Mouse (Mus musculus): ENCODE data around the gene Gm10961. TPM values are rescaled to one million over a fixed set of nuclear protein-coding genes. Genes with fewer than 3 reads are reported as not detected.
"Not testable (repeated sequence)": the region's sequence is repeated elsewhere in the genome, so short reads cannot be mapped to it uniquely, and the experiment has no call there.

Gm10961 gene
- total RNA-seq, 2 experiments from 2014 or later: not detected

DNA sequence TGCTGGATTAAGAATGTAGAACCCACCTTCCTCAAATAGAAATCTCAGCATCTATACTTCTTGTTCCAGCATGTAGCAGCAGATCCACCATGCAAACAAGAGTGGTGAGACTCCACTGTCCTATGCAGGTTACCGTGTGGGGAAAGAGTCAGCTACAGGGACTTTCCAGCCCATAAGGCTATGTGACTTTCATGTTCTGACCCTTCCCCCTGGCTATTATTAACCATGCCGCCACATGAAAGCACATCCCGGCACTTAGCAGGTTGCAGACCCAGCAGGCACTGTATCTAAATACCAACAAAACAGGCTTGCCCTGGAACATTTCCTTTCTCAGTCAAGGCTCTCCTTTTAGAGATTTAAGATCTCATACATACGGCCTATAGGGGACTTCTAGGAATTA, 19.7 kb upstream of the Gm10961 start:
- intact Hi-C loops (cut with DNase I): no loop called here
- no peak for DNase-seq

GRCm38 (mm10) chr3:107612902-107613525, 18.1 kb upstream of the Gm10961 start:
- peak; percentile 62 to 77 for DNase-seq
- intact Hi-C loops (cut with DNase I): loop anchor here (2.0 kb wide), 1 partner anchor 54 kb away; no protein-coding TSS in a partner anchor

GRCm38 (mm10) chr3:107617800-107618199, 13.3 kb upstream of the Gm10961 start:
- intact Hi-C loops (cut with DNase I): no loop called here
- DNase-seq: no peak

GRCm38 (mm10) chr3:107619911-107620310, 11.2 kb upstream of the Gm10961 start:
- no peak for DNase-seq

DNA sequence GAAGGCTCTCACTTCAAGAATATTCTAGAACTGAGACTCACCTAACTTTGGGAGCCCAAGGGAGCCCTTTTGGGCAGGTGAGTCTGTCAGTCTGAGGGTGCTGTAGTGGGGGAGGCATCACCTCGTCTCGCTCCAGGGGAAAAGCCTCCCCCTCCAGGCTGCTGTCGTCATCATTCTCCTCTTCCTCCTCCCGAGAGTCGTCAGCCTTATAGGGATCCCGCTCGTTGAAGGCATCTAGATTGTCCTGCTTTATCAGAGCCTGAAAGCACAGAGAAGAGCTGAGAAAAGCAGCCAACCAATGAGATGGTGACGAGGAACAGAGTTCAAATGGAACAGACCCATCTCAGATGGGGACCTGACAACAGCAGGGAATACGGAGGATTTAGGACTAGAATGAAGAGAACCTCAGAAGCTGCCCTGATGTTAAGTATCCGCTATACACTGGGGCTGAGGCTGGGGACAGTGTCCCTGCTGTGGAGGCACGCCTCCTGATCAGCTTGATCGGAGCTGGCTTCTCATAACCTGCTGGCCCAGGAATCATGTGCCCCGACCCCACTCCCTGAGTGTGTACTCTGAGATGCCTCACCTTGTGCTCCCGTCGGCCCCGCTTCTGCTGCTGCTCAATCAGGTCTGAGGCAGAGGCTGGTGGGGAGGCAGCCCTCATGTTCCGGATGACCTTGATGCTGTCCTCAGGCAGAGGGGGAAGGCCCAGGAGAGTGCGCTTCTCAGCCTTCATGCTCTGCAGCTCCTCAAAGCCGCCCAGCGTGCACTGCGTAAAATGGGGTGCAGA, 9.6 kb upstream of the Gm10961 start:
- intact Hi-C loops (cut with DNase I): no loop called here
- no peak for DNase-seq

More at GRCm38 (mm10) chr3:107619911-107620310, 11.2 kb upstream of the Gm10961 start:
- intact Hi-C loops (cut with DNase I): no loop called here

GRCm38 (mm10) chr3:107622537-107622936, 8.6 kb upstream of the Gm10961 start:
- intact Hi-C loops (cut with DNase I): no loop called here
- no peak for DNase-seq

DNA sequence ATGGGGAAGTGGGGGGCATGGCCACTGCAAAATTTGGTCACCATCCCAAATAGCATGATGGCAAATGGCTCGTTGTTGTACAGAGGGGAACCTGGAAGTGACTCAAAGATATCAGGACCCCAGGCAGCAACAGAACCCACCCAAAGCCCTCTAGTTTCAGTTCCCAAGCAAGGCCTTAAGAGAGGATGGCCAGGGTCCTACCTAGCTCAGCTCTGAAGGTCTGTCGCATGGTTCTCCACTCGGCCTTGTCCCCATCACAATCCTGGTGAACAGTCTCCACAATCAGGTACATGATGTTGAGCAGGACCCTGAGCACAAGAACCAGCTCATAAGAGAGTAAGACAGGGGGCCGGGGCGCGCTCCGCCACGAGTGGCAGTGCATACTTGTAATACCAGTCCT, 6.7 kb upstream of the Gm10961 start:
- intact Hi-C loops (cut with DNase I): no loop called here

DNA sequence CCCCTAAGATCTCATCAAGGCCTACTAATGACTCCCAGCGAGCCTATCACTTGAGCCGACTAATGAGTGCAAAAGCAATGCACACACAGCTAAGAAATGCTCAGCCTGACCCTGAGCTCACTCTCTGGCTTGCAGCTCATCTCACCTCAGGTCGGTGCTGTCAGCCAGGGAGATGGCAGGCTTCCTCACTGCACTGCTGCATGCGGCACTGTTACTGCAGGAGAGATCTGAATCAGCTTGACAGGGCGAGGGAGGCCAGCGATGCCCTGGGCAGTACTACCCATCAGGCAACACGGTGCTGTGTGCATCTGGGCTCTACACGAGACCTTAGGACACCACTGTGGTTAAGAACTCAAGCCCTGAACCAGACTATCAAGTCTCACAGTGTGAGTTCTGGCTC, 5.6 kb upstream of the Gm10961 start:
- intact Hi-C loops (cut with DNase I): no loop called here

More for the DNA sequence above, 6.7 kb upstream of the Gm10961 start:
- DNase-seq: no peak

GRCm38 (mm10) chr3:107626751-107627150, 4.4 kb upstream of the Gm10961 start:
- intact Hi-C loops (cut with DNase I): no loop called here
- no peak for DNase-seq

More for the DNA sequence above, 5.6 kb upstream of the Gm10961 start:
- DNase-seq: no peak

DNA sequence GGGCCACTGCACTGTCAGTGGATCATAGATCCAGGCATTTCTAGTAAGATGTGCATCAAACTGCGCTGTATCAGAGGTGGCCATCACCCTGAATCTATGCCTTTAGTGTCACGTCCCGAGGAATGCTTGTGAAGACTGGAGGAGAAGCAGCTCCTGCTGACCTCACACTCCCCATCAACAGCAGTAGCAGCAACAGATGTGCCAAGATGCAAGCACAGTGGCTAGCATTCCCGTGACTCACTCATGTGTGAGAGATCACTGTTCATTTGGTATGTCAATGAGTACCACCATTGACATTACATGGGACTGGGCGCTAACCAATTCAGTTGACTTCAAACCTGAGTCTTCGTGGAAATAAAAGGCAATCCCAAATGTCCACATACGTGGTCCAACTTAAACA, 3.5 kb upstream of the Gm10961 start:
- no peak for DNase-seq
- intact Hi-C loops (cut with DNase I): no loop called here

DNA sequence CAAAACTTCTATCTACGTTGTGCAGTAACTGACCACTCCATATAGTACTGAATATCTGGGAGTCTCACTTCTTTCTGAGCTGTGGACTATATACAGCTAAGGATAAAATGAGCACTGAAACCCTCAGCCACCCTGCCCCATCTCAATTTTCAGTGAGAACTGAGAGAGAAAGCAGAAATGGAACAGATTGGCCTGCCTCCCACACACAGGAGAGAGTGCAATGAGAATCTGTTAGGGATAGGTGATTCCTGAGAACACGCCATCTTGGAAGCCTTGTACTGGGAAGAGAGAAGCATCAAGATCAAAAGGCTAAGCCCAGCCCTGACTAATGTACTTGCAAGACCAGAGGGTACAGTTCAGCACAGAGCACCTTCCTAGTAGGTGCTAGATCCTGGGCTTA, 2.6 kb upstream of the Gm10961 start:
- DNase-seq: no peak
- intact Hi-C loops (cut with DNase I): no loop called here

DNA sequence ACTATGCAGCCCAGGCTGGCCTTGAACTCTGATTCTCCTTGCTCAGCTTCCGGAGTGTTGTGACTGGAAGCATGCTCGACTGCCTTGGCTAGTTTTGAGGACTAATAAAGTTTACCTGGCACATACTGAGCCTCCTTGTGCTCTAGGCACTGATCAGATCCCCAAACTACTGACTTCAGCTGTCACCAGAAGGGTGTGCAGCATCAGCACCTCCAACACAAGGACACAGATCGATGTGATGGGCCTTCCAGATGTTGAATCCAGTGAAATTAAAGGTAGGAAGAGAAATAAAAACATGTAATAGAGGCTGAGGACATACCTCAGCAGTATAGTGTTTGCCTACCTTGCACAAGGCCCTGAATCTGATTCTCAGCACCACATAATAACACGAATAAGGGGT, 1.7 kb upstream of the Gm10961 start:
- intact Hi-C loops (cut with DNase I): no loop called here
- DNase-seq: no peak

DNA sequence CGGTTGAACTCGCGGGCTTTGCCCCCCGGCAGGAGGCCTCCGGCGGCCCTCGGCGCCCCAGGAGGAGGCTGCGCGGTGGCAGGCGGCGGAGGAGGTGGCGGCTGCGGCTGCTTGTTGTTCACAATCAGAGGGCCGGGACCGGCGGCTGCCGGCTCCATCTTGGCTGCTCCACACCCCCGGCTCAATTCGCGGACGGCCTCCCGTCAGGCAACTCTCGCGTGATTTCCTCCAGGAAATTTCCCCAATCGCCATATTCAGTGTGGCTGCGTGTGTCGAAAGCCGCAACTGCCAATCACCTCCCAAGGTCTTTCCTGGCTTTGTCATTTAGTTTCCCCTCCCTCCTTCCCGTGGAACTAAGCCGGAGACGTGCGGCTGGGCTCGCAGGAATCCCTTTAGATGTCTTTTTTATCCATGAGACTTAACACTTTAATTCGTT, 419 bp downstream of the Gm10961 start, which contains the start of gene Strip1:
Strip1 (minus strand) TSS at position 172 of the 436 bp plus-strand sequence.
- intact Hi-C loops (cut with DNase I): loop anchor here (5.0 kb wide), 1 partner anchor 126 kb away; no protein-coding TSS in a partner anchor
- DNase-seq: peak; percentile 89 to 92

DNA sequence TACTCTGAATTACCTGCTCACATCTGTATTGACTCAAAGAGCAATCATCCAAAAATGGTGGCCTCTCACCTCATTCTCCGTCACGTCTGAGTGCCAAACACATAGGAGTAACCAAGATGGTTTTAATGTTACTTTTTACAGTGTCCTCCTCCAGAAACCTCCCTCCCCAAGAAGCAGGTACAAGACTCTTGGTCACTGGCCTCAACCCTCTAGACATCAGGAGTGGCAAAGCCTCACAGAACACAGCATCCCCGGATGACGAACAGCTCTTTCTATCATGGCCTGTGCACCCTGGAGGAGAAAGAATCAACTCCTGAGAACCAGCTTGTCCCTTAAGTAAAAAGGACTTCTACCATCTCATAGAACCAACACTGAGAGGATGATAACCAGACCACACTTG, 1.7 kb downstream of the Gm10961 start:
- DNase-seq: no peak
- intact Hi-C loops (cut with DNase I): loop anchor here (5.0 kb wide), 1 partner anchor 125 kb away; no protein-coding TSS in a partner anchor

DNA sequence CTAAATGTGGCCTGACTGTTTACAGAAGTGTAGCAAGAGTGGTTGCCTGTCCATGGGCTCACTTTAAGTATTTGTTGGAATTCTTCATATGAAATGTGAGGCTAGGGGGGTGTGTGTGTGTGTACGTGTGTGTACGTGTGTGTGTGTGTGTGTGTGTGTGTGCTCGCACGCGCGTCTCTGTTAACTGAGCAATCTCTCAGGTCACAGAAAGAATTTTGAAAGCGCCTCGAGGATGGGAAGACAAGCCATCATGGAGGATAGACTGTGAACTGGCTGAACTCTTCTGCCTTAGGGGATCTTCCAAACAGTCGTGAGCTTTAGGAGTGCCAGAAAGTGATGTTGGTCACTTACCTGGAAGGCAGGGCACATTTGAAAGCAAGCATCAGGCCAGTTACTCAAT, 2.8 kb downstream of the Gm10961 start:
- DNase-seq: no peak
- intact Hi-C loops (cut with DNase I): loop anchor here (5.0 kb wide), 1 partner anchor 123 kb away; no protein-coding TSS in a partner anchor

DNA sequence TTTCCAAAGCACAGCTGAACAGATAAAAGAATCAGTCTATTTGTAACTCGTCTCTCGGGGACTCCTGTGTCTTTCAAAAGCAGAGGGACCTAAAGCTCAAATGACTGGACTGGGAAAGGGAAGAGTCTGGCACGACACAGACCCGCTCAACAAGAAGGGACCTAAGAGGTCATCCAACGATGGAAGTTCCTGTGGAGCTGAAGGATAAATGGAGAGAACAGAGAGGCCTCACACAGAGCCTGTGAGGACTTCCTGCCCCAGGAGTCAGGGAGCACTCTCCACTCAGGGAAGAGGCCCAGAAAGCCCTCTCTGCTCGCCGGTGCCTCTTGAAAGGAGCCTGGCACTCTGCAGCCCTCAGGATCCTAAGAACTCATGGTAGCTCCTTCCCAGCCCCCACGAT, 4.7 kb downstream of the Gm10961 start:
- intact Hi-C loops (cut with DNase I): no loop called here
- no peak for DNase-seq

DNA sequence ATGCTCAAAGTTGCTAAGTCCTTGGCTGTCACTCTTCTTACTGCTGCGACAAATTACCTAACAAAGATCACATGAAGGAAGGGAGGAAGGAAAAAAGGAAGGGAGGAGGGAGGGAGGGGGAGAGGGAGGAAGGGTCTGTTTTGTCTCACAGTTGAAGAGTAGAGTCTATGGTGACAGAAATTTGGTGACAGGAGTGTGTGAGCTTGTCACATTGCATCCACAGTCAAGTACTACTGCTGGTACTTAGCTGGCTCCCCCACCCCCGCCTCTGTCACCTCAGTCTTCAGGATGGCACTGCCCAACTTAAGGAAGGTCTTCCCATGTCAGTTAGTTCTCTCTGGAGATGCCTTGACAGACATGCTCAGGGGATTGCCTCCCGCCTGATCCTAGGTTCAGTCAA, 5.1 kb downstream of the Gm10961 start:
- no peak for DNase-seq
- intact Hi-C loops (cut with DNase I): no loop called here

GRCm38 (mm10) chr3:107637606-107638172, 6.6 kb downstream of the Gm10961 start:
- intact Hi-C loops (cut with DNase I): no loop called here
- DNase-seq: no peak

DNA sequence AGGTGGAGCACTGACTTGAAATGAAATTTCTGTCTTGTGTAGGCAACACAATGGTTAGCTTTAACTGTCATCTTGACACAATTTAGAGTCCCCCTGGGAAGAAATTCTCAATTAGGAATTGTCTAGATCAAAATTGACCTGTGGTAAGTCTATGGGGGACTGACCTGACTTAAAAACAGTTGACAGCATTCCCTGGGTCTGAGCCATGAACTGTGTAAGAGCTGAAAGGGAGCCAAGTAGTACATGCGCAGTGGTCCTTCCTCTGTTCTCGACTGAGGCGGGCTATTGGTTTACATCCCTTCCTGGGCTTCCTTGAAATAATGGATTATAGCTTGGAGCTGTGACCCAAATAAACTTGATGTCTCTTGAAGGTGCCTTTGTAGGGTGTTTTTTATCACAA, 15.8 kb downstream of the Gm10961 start:
- DNase-seq: no peak
- intact Hi-C loops (cut with DNase I): no loop called here

DNA sequence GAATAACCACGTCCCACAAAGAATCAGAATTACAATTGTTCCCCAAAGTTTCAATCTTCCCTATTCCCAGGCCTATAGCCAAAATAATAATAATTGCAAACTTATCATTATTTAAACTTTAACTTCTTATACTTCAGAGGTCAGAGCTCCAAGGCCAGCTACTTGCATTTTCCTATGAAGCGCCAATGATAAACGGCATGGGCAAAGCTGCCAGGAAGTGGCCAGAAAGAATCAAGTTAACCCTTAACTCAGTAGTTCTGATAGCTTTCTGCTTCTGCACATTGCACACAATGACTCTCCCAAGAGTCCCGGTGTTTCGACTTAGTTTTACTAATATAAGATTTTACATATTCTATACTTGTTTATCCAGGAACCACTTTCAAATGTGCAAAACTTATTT, 19.2 kb downstream of the Gm10961 start:
- intact Hi-C loops (cut with DNase I); DNase-seq: not testable (repeated sequence)

- intact Hi-C loops (cut with DNase I): no loop called here
- DNase-seq: no peak
Observed at GRCm38 (mm10) chr3:107652968-107653367, 21.8 kb downstream of the Gm10961 start.

Data from heart, postnatal 36 days (tissue).